Mouse (Mus musculus) bone marrow, adult 2 months (tissue): Measurements from ENCODE around the gene Hes7.

Experiments
- CTCF ChIP-seq: fragments of 200-500 bp; IDR thresholded peaks from 2 replicates; pipeline ENCODE4 v1.5.1; 2011; ENCODE audit warnings: low read length, control low read depth; ENCODE audit not compliant: control insufficient read depth, insufficient read depth
- POLR2A ChIP-seq: fragments of 200-500 bp; IDR thresholded peaks from 2 replicates; pipeline ENCODE4 v1.6.1; 2011; ENCODE audit warnings: low read depth, mild to moderate bottlenecking, control low read depth, low read length, borderline replicate concordance; ENCODE audit not compliant: control insufficient read depth

DNA sequence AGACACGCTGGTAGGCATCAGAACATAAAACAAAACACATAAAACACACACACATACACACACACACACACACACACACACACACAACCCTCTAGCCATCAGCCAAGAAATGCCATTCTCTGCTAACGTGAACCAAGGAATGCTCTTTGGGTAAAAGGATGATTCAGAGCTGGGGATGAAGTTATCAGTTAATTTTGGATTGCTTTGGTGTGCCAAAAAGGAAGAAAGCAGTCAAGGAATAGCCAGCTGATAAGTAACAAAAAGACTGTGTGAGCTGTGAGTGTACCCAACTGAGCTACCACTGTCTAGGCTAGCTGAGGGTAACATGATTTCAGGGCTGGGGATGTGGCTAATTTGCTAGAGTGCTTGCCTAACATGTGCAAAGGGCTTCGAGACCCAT lies 6.2 kb upstream of the Hes7 start:
- no peak for TF ChIP-seq CTCF
- TF ChIP-seq POLR2A, result no peak
